Mouse (Mus musculus) testis, adult 2 months (tissue): ENCODE data around the gene Pdha2.

Source experiments
- CTCF ChIP-seq: fragments of 200-500 bp; IDR thresholded peaks from 2 replicates; pipeline ENCODE4 v1.5.1; 2012; ENCODE audit warnings: low read depth, mild to moderate bottlenecking, inconsistent platforms, low read length, moderate library complexity; ENCODE audit not compliant: control insufficient read depth, insufficient read depth, insufficient replicate concordance
- POLR2A ChIP-seq: fragments of 200-500 bp; IDR thresholded peaks from 2 replicates; pipeline ENCODE4 v1.6.1; 2012; ENCODE audit warnings: low read depth, mild to moderate bottlenecking, inconsistent platforms, low read length, moderate library complexity; ENCODE audit not compliant: control insufficient read depth

DNA sequence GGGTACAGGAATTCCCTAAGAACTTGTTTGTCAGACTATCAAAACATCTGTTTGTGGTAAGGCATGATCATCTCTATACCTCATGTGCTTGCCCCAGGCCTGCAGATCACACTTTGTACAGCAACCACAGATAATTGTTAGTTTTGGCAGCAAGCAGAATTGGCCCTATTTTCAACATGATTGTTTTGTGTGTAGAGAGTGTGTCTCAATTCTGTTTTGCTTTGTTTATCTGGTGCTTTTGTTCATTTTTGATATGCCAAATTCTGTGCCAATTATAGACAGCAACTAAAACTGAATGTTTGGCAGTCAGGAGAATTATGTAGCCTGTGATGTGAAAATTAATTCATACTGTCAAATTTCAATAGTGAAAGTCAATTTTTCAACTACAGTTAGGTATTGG lies 51.2 kb downstream of the Pdha2 start:
- TF ChIP-seq POLR2A (no peak), CTCF (no peak)
